Mouse (Mus musculus) heart, embryonic 11.5 days (tissue): ENCODE results near the gene Mcat. TPM values are rescaled to one million over a fixed set of nuclear protein-coding genes. Genes with fewer than 3 reads are reported as not detected.
"Not testable (repeated sequence)": the region's sequence is repeated elsewhere in the genome, so short reads cannot be mapped to it uniquely, and the experiment has no call there.

Experiments
- ATAC-seq: fragments of 200-750 bp; cut with Nextera tagmentation; replicated peaks from 2 replicates; pipeline ENCODE4 v1.8.0; 2017; ENCODE audit warnings: moderate library complexity; ENCODE audit not compliant: insufficient number of reproducible peaks, low FRiP score, low TSS enrichment
- H3K27ac ChIP-seq: fragments of 300-500 bp; sonication (generic); 2 replicates; pipeline ENCODE4 v1.5.1; 2014; ENCODE audit warnings: mild to moderate bottlenecking, low read depth, low read length
- H3K27me3 ChIP-seq: fragments of 300-500 bp; sonication (generic); 2 replicates; pipeline ENCODE4 v1.6.1; 2014; ENCODE audit warnings: mild to moderate bottlenecking, low read length, mixed read lengths; ENCODE audit not compliant: control insufficient read depth, insufficient read depth
- H3K36me3 ChIP-seq: fragments of 300-500 bp; sonication (generic); 2 replicates; pipeline ENCODE4 v1.6.1; 2014; ENCODE audit warnings: mild to moderate bottlenecking, low read length, moderate library complexity, mixed read lengths; ENCODE audit not compliant: control insufficient read depth, insufficient read depth
- H3K4me1 ChIP-seq: fragments of 300-500 bp; sonication (generic); 2 replicates; pipeline ENCODE4 v1.6.1; 2014; ENCODE audit warnings: low read length; ENCODE audit not compliant: control insufficient read depth, insufficient read depth
- H3K4me2 ChIP-seq: fragments of 300-500 bp; sonication (generic); 2 replicates; pipeline ENCODE4 v1.6.1; 2014; ENCODE audit warnings: mild to moderate bottlenecking, moderate library complexity
- H3K4me3 ChIP-seq: fragments of 300-500 bp; sonication (generic); 2 replicates; pipeline ENCODE4 v1.5.1; 2014; ENCODE audit warnings: low read depth, low read length
- H3K9ac ChIP-seq: fragments of 300-500 bp; sonication (generic); 2 replicates; pipeline ENCODE4 v1.6.1; 2014; ENCODE audit warnings: mild to moderate bottlenecking, low read depth, low read length, moderate library complexity
- H3K9me3 ChIP-seq: fragments of 300-500 bp; sonication (generic); replicated peaks from 2 replicates; pipeline ENCODE4 v1.6.1; 2016; ENCODE audit warnings: low read length; ENCODE audit not compliant: control insufficient read depth
- WGBS: fragments of 180-500 bp; shearing (Covaris S2); extraction: QIAGEN DNeasy Blood & Tissue Kit; methylation state at CpG from one replicate; pipeline ENCODE4 v1.1.7; 2014; ENCODE audit not compliant: insufficient replicate concordance; 5-methylcytosine and 5-hydroxymethylcytosine counted together
- polyA plus RNA-seq: library from polyadenylated mRNA; unstranded; fragments of >200 nt; fragmentation: Nextera tagmentation; extraction: Ambion mirVana; gene quantifications from 2 replicates; pipeline ENCODE4 v1.2.1, GENCODE M21; 2014

Gene Mcat
- polyA plus RNA-seq, 1 experiment from 2014 or later = 28.3 TPM

DNA sequence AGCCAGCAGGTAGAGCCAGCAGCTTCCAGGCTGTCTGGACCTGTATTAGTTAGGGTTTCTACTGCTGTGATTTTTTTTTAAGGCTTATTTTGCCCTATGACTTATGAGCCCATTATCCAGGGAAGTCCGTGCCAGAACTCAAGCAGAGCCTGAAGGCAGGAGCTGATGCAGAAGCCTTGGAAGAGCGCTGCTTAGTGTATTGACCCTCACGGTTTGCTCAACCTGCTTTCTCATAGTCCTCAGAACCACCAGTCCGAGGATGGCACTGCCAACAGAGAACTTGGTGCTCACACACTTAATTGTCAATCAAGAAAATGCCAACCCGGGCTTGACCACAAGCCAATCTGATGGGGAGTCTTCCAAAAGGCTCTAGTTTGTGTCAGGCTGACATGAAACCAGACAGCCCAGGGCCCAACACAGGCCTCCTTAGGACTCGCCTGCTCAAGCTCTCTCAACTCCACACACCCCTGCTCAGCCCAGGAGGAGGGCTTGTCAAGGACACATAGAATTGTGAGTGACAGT is 42.7 kb downstream of the Mcat start:
- Histone ChIP-seq H3K27me3 (no peaks in the 10 kb centered on the region), H3K36me3 (no peaks in the 10 kb centered on the region), H3K4me2 (no peak overlapping the region), H3K9ac (no peak overlapping the region), H3K4me3 (no peak overlapping the region), H3K4me1 (peaks cover 49% of the 10 kb centered on the region), H3K9me3 (no peaks in the 10 kb centered on the region), H3K27ac (no peak overlapping the region)
- 76% methylated on average over 6 of the region's 6 CpGs for WGBS
- no peak for ATAC-seq

DNA sequence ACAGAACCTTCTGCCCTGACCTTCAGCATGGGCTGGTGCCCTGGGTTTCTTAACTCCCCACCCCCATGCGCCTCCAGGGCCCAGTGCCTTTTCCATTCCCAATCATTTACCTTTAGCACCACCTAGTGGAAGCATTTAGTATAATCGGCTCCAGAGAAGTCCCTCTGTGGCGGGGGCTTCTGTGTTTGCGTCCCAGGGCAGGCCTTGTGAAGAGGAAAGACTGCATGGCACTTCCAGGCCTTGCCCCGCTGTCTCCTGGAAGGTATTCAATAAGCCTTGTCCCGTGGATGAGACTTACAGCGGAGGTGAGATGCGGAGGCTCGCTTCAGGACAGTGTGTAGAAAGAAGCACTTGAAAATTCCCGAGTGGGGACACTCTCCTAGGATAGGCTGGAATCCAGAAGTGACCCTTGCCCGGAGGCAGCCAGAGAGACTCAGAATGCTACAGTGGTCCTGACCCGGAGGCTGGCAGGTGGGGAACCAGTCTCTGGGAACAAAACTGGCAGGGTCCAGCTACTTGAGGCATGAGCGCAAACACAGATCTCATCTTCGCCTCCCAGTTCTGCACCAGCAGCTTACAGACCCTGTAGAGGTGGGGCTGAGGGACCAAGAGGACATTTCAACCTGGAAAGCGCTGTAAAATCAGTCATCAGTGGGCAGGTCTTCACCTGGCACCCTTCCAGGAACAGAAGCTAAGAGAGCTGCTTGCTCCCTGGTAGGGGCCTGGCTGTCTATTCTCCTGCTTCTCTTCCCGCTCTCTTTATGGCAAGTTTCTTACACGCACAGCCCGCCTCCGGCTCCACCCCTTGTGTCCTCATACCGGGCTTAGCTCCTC is 45.2 kb downstream of the Mcat start:
- 31% methylated on average over 20 of the region's 20 CpGs for WGBS
- Histone ChIP-seq H3K27me3 (no peaks in the 10 kb centered on the region), H3K27ac (peak overlapping the region; percentile 22; the same call in 1 of the 2 replicates), H3K36me3 (no peaks in the 10 kb centered on the region), H3K4me1 (peaks cover 26% of the 10 kb centered on the region), H3K4me3 (no peak overlapping the region), H3K9me3 (no peaks in the 10 kb centered on the region), H3K9ac (peak overlapping the region; percentile 49; the same call in 1 of the 2 replicates), H3K4me2 (peak overlapping the region; percentile 44; the same call in 1 of the 2 replicates)
- peak; percentile 48 for ATAC-seq

DNA sequence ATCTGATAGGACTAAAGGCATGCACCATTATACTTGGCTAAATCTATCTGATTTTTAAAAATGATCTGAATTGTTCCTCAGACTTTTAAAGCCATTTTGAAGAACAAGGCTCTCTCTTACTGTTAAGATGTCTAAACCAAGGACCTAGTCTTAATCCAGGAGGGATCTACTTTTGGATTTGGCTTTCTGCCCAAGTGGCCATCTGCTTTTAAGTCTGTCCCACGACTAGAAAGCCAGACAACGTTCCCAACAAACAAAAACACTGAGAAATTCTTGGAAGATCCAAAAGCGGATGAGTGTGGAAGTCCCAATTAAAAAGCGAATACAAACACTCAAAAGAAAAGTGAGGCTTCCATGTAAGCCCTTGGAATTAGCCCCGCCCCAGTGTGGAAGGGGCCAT is 48.6 kb downstream of the Mcat start:
- Histone ChIP-seq H3K4me1 (peaks cover 9% of the 10 kb centered on the region), H3K27me3 (no peaks in the 10 kb centered on the region), H3K4me2 (no peak overlapping the region), H3K4me3 (no peak overlapping the region), H3K9me3 (no peaks in the 10 kb centered on the region), H3K36me3 (no peaks in the 10 kb centered on the region), H3K9ac (no peak overlapping the region), H3K27ac (no peak overlapping the region)
- 69% methylated on average over 5 of the region's 5 CpGs for WGBS
- ATAC-seq = no peak

DNA sequence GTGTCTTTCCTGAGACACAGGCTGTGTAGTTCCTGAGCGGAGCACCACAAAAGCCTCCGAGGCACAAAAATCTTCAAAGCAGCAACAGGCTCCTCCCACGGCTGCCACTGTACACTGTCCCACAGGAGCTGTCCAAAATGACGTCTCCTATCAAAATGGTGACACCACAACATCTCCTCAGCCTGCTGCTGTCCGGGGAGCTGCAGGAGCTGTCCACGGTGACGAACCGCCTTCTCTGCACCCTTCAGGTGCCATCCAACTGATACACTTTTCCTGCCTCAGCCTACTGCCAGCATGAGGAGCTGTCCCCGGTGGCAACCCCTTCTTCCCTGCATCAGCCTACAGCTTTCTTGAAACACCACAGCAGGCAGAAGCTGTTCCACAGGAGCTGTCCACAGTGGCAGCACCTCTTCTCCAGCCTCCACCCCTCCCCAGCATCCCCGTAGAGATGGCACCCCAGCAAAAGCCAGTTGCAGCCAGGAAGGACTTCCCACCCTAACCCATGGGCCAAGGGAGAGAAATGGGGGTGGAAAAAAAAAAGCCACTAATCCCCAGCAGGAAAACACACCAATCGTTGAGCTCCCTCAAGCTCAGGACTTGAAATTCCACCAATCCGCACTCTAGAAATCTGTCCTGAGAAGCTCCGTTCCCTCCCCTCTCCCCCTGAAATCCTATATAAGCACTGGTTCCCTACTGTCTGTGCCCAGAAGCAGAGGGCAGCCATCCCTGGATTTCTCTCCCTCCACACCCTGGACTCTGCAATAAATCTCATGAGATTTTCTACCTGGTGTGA is 50.9 kb downstream of the Mcat start:
- Histone ChIP-seq H3K9me3 (no peaks in the 10 kb centered on the region), H3K36me3 (no peaks in the 10 kb centered on the region), H3K4me3 (no peak overlapping the region), H3K27me3 (no peaks in the 10 kb centered on the region), H3K4me1 (peaks cover 4% of the 10 kb centered on the region; the same call in 1 of the 2 replicates), H3K4me2 (no peak overlapping the region), H3K9ac (no peak overlapping the region), H3K27ac (no peak overlapping the region)
- 62% methylated on average over 13 of the region's 13 CpGs for WGBS
- no peak for ATAC-seq

DNA sequence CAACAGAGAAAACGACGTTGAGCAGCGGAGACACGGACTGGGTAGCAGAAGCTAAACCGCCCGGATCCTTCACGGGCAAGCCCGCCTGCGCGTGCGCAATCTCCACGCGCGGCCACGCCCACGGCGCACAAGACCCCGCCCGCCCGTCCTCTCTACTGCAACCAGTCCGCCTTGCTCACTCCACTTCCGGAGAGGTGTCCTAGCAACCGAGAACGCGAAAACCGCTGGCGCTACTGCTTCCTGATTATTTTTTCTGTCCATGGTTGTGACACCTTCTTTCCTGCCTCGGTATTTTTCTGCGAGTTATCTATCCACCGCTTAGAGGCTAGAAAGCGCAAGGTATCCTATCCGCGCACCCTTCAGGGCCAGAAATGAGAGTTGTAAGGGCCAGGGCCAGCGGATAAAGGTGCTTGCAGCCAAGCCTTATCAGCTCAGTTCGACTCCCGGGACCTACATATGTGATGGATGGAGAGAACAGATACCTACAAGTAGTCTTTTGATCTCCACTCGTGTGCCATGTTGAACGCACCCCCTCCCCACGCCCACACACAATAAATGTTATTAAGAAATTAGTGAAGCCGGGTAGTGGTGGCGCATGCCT is 52.7 kb downstream of the Mcat start, which contains the start of gene Ttll1:
Gene Ttll1, minus strand, starts transcription at position 89 of the 601 bp plus-strand sequence.
- H3K36me3 ChIP-seq = no peaks in the 10 kb centered on the region
- peak; percentile 90 for ATAC-seq
- WGBS = 8% methylated on average over 41 of the region's 41 CpGs
- H3K27ac ChIP-seq = peak within 1 kb of the TSS; percentile 29; the same call in 1 of the 2 replicates
- H3K27me3 ChIP-seq = no peaks in the 10 kb centered on the region
- H3K4me2 ChIP-seq = peak within 1 kb of the TSS; percentile 92
- no peaks in the 10 kb centered on the region for H3K9me3 ChIP-seq
- H3K9ac ChIP-seq = peak within 1 kb of the TSS; percentile 75
- H3K4me1 ChIP-seq = peaks cover 4% of the 10 kb centered on the region; the same call in 1 of the 2 replicates
- peak within 1 kb of the TSS; percentile 68 for H3K4me3 ChIP-seq

DNA sequence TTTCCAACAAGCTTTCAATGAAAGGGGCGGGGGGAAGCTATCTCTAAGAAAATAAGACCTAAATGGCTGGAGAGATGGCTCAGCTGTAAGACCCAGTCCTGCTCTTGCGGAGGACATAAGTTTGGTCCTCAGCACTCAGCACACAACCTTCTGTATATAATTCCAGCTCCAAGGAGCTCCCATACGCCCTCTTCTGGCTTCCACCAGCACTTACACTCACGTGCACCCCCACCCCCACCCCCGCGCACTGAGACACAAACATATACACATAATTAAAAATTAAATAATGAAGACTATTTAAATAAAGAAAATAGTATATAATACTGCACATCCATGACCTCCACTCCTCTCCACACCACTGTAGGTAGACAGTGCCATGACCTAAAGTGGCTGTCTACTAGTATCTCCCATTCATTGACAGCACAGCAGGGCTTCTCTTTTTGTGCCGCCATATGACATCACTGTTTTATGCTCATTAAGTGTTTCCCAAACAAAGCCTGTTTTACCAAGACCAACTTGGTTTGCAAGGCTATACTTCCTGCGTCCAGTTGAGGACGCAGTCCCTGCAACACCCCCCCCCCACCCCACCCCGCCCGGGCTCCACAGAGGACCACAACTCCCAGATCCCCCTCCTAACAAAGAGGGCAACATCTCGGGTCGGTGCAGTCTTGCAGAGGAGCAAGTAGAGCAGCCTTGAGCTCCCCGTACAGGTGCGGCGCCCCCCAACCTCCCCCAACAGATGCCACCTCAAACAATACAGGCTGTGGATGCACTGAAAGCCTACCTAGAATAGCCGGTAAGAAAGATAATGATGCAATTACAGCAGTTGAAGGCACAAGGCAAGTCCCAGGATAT is 53.4 kb downstream of the Mcat start:
- ATAC-seq = peak; percentile 52; the same call in 1 of the 2 replicates
- no peaks in the 10 kb centered on the region for H3K27me3 ChIP-seq
- H3K9ac ChIP-seq = peak overlapping the region; percentile 75
- peaks cover 4% of the 10 kb centered on the region; the same call in 1 of the 2 replicates for H3K4me1 ChIP-seq
- H3K9me3 ChIP-seq = no peaks in the 10 kb centered on the region
- H3K36me3 ChIP-seq = peaks cover 4% of the 10 kb centered on the region; the same call in 1 of the 2 replicates
- peak overlapping the region; percentile 29; the same call in 1 of the 2 replicates for H3K27ac ChIP-seq
- peak overlapping the region; percentile 68 for H3K4me3 ChIP-seq
- H3K4me2 ChIP-seq = peak overlapping the region; percentile 92
- 28% methylated on average over 17 of the region's 17 CpGs for WGBS

DNA sequence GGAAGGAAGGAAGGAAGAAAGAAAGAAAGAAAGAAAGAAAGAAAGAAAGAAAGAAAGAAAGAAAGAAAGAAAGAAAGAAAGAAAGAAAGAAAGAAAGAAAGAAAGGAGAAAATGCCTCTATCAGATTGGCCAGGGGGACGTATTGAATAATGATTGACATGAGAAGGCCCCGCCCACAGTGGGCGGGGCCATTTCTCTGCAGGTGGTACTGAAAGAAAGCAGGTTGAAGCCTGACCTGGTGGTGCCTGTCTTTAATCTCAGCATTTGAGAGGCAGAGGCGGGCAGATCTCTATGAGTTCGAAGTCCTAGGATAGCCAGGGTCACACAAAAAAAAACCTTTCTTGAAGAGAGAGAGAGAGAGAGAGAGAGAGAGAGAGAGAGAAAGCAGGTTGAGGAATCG is 62.1 kb downstream of the Mcat start:
- H3K4me2 ChIP-seq, H3K4me3 ChIP-seq, H3K9ac ChIP-seq, H3K27ac ChIP-seq, ATAC-seq, H3K9me3 ChIP-seq, H3K4me1 ChIP-seq, H3K27me3 ChIP-seq: not testable (repeated sequence)
- 62% methylated on average over 6 of the region's 6 CpGs for WGBS
- H3K36me3 ChIP-seq = peaks cover 17% of the 10 kb centered on the region
